Mouse (Mus musculus) yolk sac, embryonic 10.5 days (tissue): ENCODE results near the gene Kif6.

Experiments
- DNase-seq: peaks from one replicate; pipeline ENCODE4 v3.0.0-alpha.2; 2017; ENCODE audit warnings: low spot score

Kif6 gene

GRCm38 (mm10) chr17:49737217-49737774, 122.4 kb downstream of the Kif6 start:
- DNase-seq: no peak

GRCm38 (mm10) chr17:49738351-49738750, 123.4 kb downstream of the Kif6 start:
- DNase-seq: no peak

GRCm38 (mm10) chr17:49739896-49740679, 125.2 kb downstream of the Kif6 start:
- DNase-seq: no peak

GRCm38 (mm10) chr17:49741172-49741571, 126.2 kb downstream of the Kif6 start:
- DNase-seq: no peak

- DNase-seq: no peak
Measured at GRCm38 (mm10) chr17:49741927-49742326, 127.0 kb downstream of the Kif6 start.

- DNase-seq: no peak
Measured at GRCm38 (mm10) chr17:49743580-49744463, 128.9 kb downstream of the Kif6 start.

- no peak for DNase-seq
Measured at GRCm38 (mm10) chr17:49750889-49751324, 136.0 kb downstream of the Kif6 start.

- DNase-seq: no peak
Measured at GRCm38 (mm10) chr17:49753874-49754273, 138.9 kb downstream of the Kif6 start.

GRCm38 (mm10) chr17:49756862-49757261, 141.9 kb downstream of the Kif6 start:
- no peak for DNase-seq

- no peak for DNase-seq
Measured at GRCm38 (mm10) chr17:49759047-49759446, 144.1 kb downstream of the Kif6 start.

- DNase-seq: no peak
Measured at GRCm38 (mm10) chr17:49761260-49761659, 146.3 kb downstream of the Kif6 start.

- DNase-seq: no peak
Measured at GRCm38 (mm10) chr17:49761838-49762237, 146.9 kb downstream of the Kif6 start.

- DNase-seq: no peak
Measured at GRCm38 (mm10) chr17:49764963-49765362, 150.0 kb downstream of the Kif6 start.

- DNase-seq: no peak
Measured at GRCm38 (mm10) chr17:49767717-49768370, 152.9 kb downstream of the Kif6 start.

- DNase-seq: no peak
Measured at GRCm38 (mm10) chr17:49771703-49772315, 156.9 kb downstream of the Kif6 start.

GRCm38 (mm10) chr17:49777115-49777839, 162.3 kb downstream of the Kif6 start:
- DNase-seq: no peak

- no peak for DNase-seq
Measured at GRCm38 (mm10) chr17:49779066-49779465, 164.1 kb downstream of the Kif6 start.

- peak; percentile 15 for DNase-seq
Measured at GRCm38 (mm10) chr17:49779576-49779975, 164.6 kb downstream of the Kif6 start.

GRCm38 (mm10) chr17:49785851-49786250, 170.9 kb downstream of the Kif6 start:
- no peak for DNase-seq

GRCm38 (mm10) chr17:49787351-49787750, 172.4 kb downstream of the Kif6 start:
- no peak for DNase-seq
